Mouse (Mus musculus) gastrocnemius, postnatal 36 days (tissue): ENCODE measurements at regions not wholly inside any gene's neighbourhood (a gene's known extent, or its start where the extent isn't known, plus 50 kb on each side); places are given as distances from the start of the nearest gene placed in this dataset.

Experiments used
- DNase-seq, 2 experiments: peaks; one replicate each; pipeline ENCODE4 v3.0.0; 2022
- intact Hi-C: fragments of 180-260 bp; cut with DNase I; formaldehyde crosslinking; loops from one replicate; pipeline ENCODE4 v1.15.1; 2025

- DNase-seq, result no peak
- intact Hi-C loops, result no loop called here
Measured at GRCm38 (mm10) chr13:84639087-84640022, 417.3 kb downstream of the Tmem161b start.

- no peak for DNase-seq
- intact Hi-C loops, result no loop called here
Measured at GRCm38 (mm10) chr13:84644024-84644423, 421.9 kb downstream of the Tmem161b start.

GRCm38 (mm10) chr13:84646899-84647298 lies 424.8 kb downstream of the Tmem161b start:
- intact Hi-C loops, result no loop called here

GRCm38 (mm10) chr13:84648056-84648455 lies 426.0 kb downstream of the Tmem161b start:
- DNase-seq, result no peak
- intact Hi-C loops, result no loop called here

More at GRCm38 (mm10) chr13:84646899-84647298, 424.8 kb downstream of the Tmem161b start:
- no peak for DNase-seq

GRCm38 (mm10) chr13:84663967-84664366 lies 441.9 kb downstream of the Tmem161b start:
- intact Hi-C loops, result no loop called here
- DNase-seq, result no peak

- no peak for DNase-seq
- intact Hi-C loops, result no loop called here
Measured at GRCm38 (mm10) chr13:84680971-84681370, 458.9 kb downstream of the Tmem161b start.

GRCm38 (mm10) chr13:84685930-84686329 lies 463.8 kb downstream of the Tmem161b start:
- DNase-seq, result no peak
- intact Hi-C loops, result loop anchor here (5.0 kb wide), 1 partner anchor 71 kb away; no protein-coding TSS in a partner anchor

- no peak for DNase-seq
- intact Hi-C loops, result no loop called here
Measured at GRCm38 (mm10) chr13:84693462-84693861, 471.4 kb downstream of the Tmem161b start.

GRCm38 (mm10) chr13:84698472-84699080 lies 476.5 kb downstream of the Tmem161b start:
- intact Hi-C loops, result no loop called here

GRCm38 (mm10) chr13:84741231-84741630 lies 448.0 kb upstream of the Ccnh start:
- intact Hi-C loops, result no loop called here

More at GRCm38 (mm10) chr13:84698472-84699080, 476.5 kb downstream of the Tmem161b start:
- no peak for DNase-seq

GRCm38 (mm10) chr13:84748331-84748730 lies 440.9 kb upstream of the Ccnh start:
- intact Hi-C loops, result no loop called here
- no peak for DNase-seq

More at GRCm38 (mm10) chr13:84741231-84741630, 448.0 kb upstream of the Ccnh start:
- DNase-seq, result no peak

- no peak for DNase-seq
- intact Hi-C loops, result no loop called here
Measured at GRCm38 (mm10) chr13:84749214-84749613, 440.0 kb upstream of the Ccnh start.

- intact Hi-C loops, result loop anchor here (10.0 kb wide), 1 partner anchor 1035 kb away; no protein-coding TSS in a partner anchor
- no peak for DNase-seq
Measured at GRCm38 (mm10) chr13:84750136-84750535, 439.1 kb upstream of the Ccnh start.

GRCm38 (mm10) chr13:84751576-84752490 lies 437.4 kb upstream of the Ccnh start:
- intact Hi-C loops, result loop anchor here (10.0 kb wide), 1 partner anchor 1037 kb away; no protein-coding TSS in a partner anchor
- no peak for DNase-seq

GRCm38 (mm10) chr13:84752491-84752820 lies 436.8 kb upstream of the Ccnh start:
- DNase-seq, result no peak
- intact Hi-C loops, result loop anchor here (10.0 kb wide), 1 partner anchor 1038 kb away; no protein-coding TSS in a partner anchor

- intact Hi-C loops, result loop anchor here (10.0 kb wide), 1 partner anchor 1039 kb away; no protein-coding TSS in a partner anchor
- no peak for DNase-seq
Measured at GRCm38 (mm10) chr13:84753751-84754500, 435.3 kb upstream of the Ccnh start.

- DNase-seq, result no peak
- intact Hi-C loops, result loop anchor here (5.0 to 10.0 kb wide), 2 partner anchors 68 to 1040 kb away; no protein-coding TSS in a partner anchor
Measured at GRCm38 (mm10) chr13:84754821-84755725, 434.1 kb upstream of the Ccnh start.

- intact Hi-C loops, result loop anchor here (5.0 to 10.0 kb wide), 2 partner anchors 70 to 1042 kb away; no protein-coding TSS in a partner anchor
- no peak for DNase-seq
Measured at GRCm38 (mm10) chr13:84756796-84757335, 432.3 kb upstream of the Ccnh start.
